Mouse (Mus musculus) ovary, adult 18-20 months (tissue): ENCODE measurements around the gene Slc10a7.

Source experiments
- DNase-seq: peaks from one replicate; pipeline ENCODE4 v3.0.0; 2022; ENCODE audit warnings: low spot score, mixed read lengths

Gene Slc10a7

GRCm38 (mm10) chr8:78623972-78624371, 114.8 kb downstream of the Slc10a7 start:
- no peak for DNase-seq

- DNase-seq: no peak
Measured at GRCm38 (mm10) chr8:78624738-78625442, 115.7 kb downstream of the Slc10a7 start.

GRCm38 (mm10) chr8:78626632-78627031, 117.5 kb downstream of the Slc10a7 start:
- no peak for DNase-seq

GRCm38 (mm10) chr8:78627793-78628192, 118.6 kb downstream of the Slc10a7 start:
- DNase-seq: no peak

GRCm38 (mm10) chr8:78630414-78631164, 121.4 kb downstream of the Slc10a7 start:
- DNase-seq: no peak

GRCm38 (mm10) chr8:78633012-78633411, 123.9 kb downstream of the Slc10a7 start:
- no peak for DNase-seq

- no peak for DNase-seq
Measured at GRCm38 (mm10) chr8:78634018-78634417, 124.9 kb downstream of the Slc10a7 start.

GRCm38 (mm10) chr8:78634523-78635240, 125.5 kb downstream of the Slc10a7 start:
- no peak for DNase-seq

- no peak for DNase-seq
Measured at GRCm38 (mm10) chr8:78635241-78635771, 126.2 kb downstream of the Slc10a7 start.

- no peak for DNase-seq
Measured at GRCm38 (mm10) chr8:78641919-78642318, 132.8 kb downstream of the Slc10a7 start.

GRCm38 (mm10) chr8:78642376-78642775, 133.2 kb downstream of the Slc10a7 start:
- no peak for DNase-seq

- DNase-seq: peak; percentile 40
Measured at GRCm38 (mm10) chr8:78647000-78647656, 138.0 kb downstream of the Slc10a7 start.

GRCm38 (mm10) chr8:78647846-78648245, 138.7 kb downstream of the Slc10a7 start:
- no peak for DNase-seq

GRCm38 (mm10) chr8:78648918-78649317, 139.8 kb downstream of the Slc10a7 start:
- DNase-seq: peak; percentile 34

GRCm38 (mm10) chr8:78651670-78652069, 142.5 kb downstream of the Slc10a7 start:
- DNase-seq: no peak

- DNase-seq: no peak
Measured at GRCm38 (mm10) chr8:78655351-78656045, 146.4 kb downstream of the Slc10a7 start.

GRCm38 (mm10) chr8:78656700-78657370, 147.7 kb downstream of the Slc10a7 start:
- DNase-seq: no peak

GRCm38 (mm10) chr8:78658172-78658571, 149.0 kb downstream of the Slc10a7 start:
- no peak for DNase-seq

- no peak for DNase-seq
Measured at GRCm38 (mm10) chr8:78659617-78660187, 150.6 kb downstream of the Slc10a7 start.

- DNase-seq: no peak
Measured at GRCm38 (mm10) chr8:78664306-78664940, 155.3 kb downstream of the Slc10a7 start.
